Mouse (Mus musculus) embryonic facial prominence, embryonic 10.5 days (tissue): ENCODE data around the gene Sulf2. TPM values are rescaled to one million over a fixed set of nuclear protein-coding genes. Genes with fewer than 3 reads are reported as not detected.

Experiments
- DNase-seq: peaks from one replicate; pipeline ENCODE4 v3.0.0-alpha.2; 2017; ENCODE audit warnings: low spot score
- H3K27ac ChIP-seq: fragments of 300-500 bp; sonication (generic); replicated peaks from 2 replicates; pipeline ENCODE4 v1.5.1; 2016; ENCODE audit warnings: mild to moderate bottlenecking
- H3K27me3 ChIP-seq: fragments of 300-500 bp; sonication (generic); replicated peaks from 2 replicates; pipeline ENCODE4 v1.6.1; 2016; ENCODE audit warnings: low read depth, mild to moderate bottlenecking; ENCODE audit not compliant: poor library complexity, severe bottlenecking
- H3K36me3 ChIP-seq: fragments of 300-500 bp; sonication (generic); replicated peaks from 2 replicates; pipeline ENCODE4 v1.6.1; 2016; ENCODE audit warnings: mild to moderate bottlenecking, moderate library complexity
- H3K4me1 ChIP-seq: fragments of 300-500 bp; sonication (generic); 2 replicates; pipeline ENCODE4 v1.6.1; 2016
- H3K4me3 ChIP-seq: fragments of 300-500 bp; sonication (generic); 2 replicates; pipeline ENCODE4 v1.5.1; 2016; ENCODE audit warnings: mild to moderate bottlenecking, moderate library complexity
- H3K9me3 ChIP-seq: fragments of 300-500 bp; sonication (generic); 2 replicates; pipeline ENCODE4 v1.6.1; 2016; ENCODE audit warnings: mild to moderate bottlenecking
- WGBS: fragments of 180-500 bp; shearing (Covaris S2); methylation state at CpG from one replicate; pipeline ENCODE4 v1.1.7; 2016; 5-methylcytosine and 5-hydroxymethylcytosine counted together
- polyA plus RNA-seq: library from polyadenylated mRNA; unstranded; fragments of >200 nt; fragmentation: Nextera tagmentation; extraction: Ambion mirVana; gene quantifications from 2 replicates; pipeline ENCODE4 v1.2.1, GENCODE M21; 2016

The Sulf2 gene
- polyA plus RNA-seq, 1 experiment from 2014 or later: 131 TPM

DNA sequence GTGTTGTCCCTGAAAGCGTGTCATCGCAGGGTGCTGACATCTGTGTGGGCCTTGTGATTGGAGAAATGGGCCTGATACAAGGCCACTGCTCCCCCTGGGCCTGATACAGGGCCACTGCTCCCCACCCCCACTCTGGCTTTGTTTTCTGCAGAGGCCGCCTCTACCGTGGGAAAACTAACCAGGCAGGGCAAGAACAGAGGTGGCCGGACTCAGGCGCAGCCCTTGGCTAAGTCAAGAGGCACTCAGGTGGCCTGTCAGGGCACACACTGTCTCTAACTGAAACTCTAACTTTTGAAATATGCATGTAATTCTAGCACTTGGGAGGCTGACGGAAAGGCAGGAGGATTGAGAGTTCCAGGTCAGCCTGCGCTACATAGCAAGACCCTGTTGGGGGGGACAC, 10.4 kb downstream of the Sulf2 start:
- no peaks in the 10 kb centered on the region for H3K27me3 ChIP-seq
- H3K4me1 ChIP-seq: peaks cover 86% of the 10 kb centered on the region
- peak overlapping the region; percentile 63; the same call in 1 of the 2 replicates for H3K27ac ChIP-seq
- 78% methylated on average over 8 of the region's 8 CpGs for WGBS
- no peaks in the 10 kb centered on the region for H3K9me3 ChIP-seq
- peaks cover 57% of the 10 kb centered on the region for H3K36me3 ChIP-seq
- H3K4me3 ChIP-seq: no peak overlapping the region
- no peak for DNase-seq

GRCm38 (mm10) chr2:166143871-166144270, 11.6 kb downstream of the Sulf2 start:
- Histone ChIP-seq H3K36me3 (peaks cover 68% of the 10 kb centered on the region), H3K4me3 (no peak overlapping the region), H3K27me3 (no peaks in the 10 kb centered on the region), H3K9me3 (no peaks in the 10 kb centered on the region), H3K27ac (peak overlapping the region; percentile 57), H3K4me1 (peaks cover 75% of the 10 kb centered on the region)
- no peak for DNase-seq
- WGBS: 76% methylated on average over 5 of the region's 5 CpGs

- WGBS: 48% methylated on average over 19 of the region's 19 CpGs
- H3K36me3 ChIP-seq: peaks cover 81% of the 10 kb centered on the region
- peak overlapping the region; percentile 31 for H3K27ac ChIP-seq
- H3K4me1 ChIP-seq: peaks cover 74% of the 10 kb centered on the region
- H3K4me3 ChIP-seq: no peak overlapping the region
- H3K9me3 ChIP-seq: no peaks in the 10 kb centered on the region
- no peaks in the 10 kb centered on the region for H3K27me3 ChIP-seq
- peak; percentile 31 for DNase-seq
These were observed 12.8 kb downstream of the Sulf2 start for GRCm38 (mm10) chr2:166142561-166143112.

GRCm38 (mm10) chr2:166141910-166142309, 13.6 kb downstream of the Sulf2 start:
- Histone ChIP-seq H3K4me3 (no peak overlapping the region), H3K4me1 (peaks cover 74% of the 10 kb centered on the region)

GRCm38 (mm10) chr2:166141039-166141438, 14.4 kb downstream of the Sulf2 start:
- no peaks in the 10 kb centered on the region for H3K9me3 ChIP-seq

More at GRCm38 (mm10) chr2:166141910-166142309, 13.6 kb downstream of the Sulf2 start:
- peak overlapping the region; percentile 31 for H3K27ac ChIP-seq
- H3K9me3 ChIP-seq: no peaks in the 10 kb centered on the region
- no peaks in the 10 kb centered on the region for H3K27me3 ChIP-seq
- DNase-seq: no peak
- H3K36me3 ChIP-seq: peaks cover 80% of the 10 kb centered on the region
- 51% methylated on average over 1 of the region's 1 CpGs for WGBS

DNA sequence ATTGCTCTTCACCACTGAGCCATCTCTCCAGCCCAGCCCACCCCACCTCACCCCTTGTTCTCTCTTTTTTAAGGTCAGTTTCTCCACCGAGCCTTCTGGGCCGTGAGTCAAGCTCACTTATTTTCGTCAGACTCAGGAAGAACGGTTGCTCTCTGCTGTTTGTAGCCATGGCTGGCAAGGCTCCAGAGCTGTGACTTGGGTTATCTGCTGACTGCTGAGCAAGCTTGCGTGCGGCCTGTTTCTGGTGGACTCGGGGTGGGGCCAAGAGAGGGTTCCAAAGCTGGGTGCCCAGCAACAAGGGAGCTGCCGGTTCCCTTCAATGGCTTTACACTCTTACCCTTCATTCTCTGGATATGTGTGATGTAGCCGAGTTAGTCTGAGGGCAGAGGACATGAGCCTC, 15.0 kb downstream of the Sulf2 start:
- peaks cover 72% of the 10 kb centered on the region for H3K4me1 ChIP-seq
- 93% methylated on average over 9 of the region's 9 CpGs for WGBS
- H3K36me3 ChIP-seq: peaks cover 66% of the 10 kb centered on the region
- H3K9me3 ChIP-seq: no peaks in the 10 kb centered on the region
- H3K4me3 ChIP-seq: no peak overlapping the region
- no peak overlapping the region for H3K27ac ChIP-seq
- H3K27me3 ChIP-seq: no peaks in the 10 kb centered on the region
- no peak for DNase-seq

More at GRCm38 (mm10) chr2:166141039-166141438, 14.4 kb downstream of the Sulf2 start:
- H3K27me3 ChIP-seq: no peaks in the 10 kb centered on the region
- H3K27ac ChIP-seq: no peak overlapping the region
- H3K4me3 ChIP-seq: no peak overlapping the region
- H3K36me3 ChIP-seq: peaks cover 72% of the 10 kb centered on the region
- peaks cover 72% of the 10 kb centered on the region for H3K4me1 ChIP-seq
- WGBS: 93% methylated on average over 6 of the region's 6 CpGs
- no peak for DNase-seq

DNA sequence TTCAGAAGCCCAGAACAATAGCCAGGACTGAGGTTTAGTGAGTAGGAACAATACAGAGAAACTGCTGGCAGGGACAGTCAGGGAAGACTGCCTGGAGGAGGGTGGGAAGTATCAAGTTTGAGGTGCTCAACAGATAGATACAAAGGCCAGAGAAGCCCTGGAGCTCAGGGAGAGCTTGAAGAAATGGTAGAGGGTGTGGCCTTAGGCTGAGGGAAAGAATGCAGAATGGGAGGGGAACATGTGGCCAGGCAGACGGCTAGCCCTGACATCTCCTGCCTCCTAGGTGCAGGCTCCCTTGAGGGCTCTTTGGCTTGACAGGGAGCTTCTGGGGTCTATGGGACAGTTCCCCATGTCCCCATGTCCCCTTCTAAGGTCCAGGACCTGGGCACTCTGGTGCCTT, 17.2 kb downstream of the Sulf2 start:
- Histone ChIP-seq H3K4me1 (peaks cover 57% of the 10 kb centered on the region), H3K27me3 (no peaks in the 10 kb centered on the region), H3K27ac (peak overlapping the region; percentile 32; the same call in 1 of the 2 replicates), H3K9me3 (no peaks in the 10 kb centered on the region), H3K36me3 (peaks cover 66% of the 10 kb centered on the region), H3K4me3 (no peak overlapping the region)
- WGBS: 61% methylated on average over 1 of the region's 1 CpGs
- no peak for DNase-seq

DNA sequence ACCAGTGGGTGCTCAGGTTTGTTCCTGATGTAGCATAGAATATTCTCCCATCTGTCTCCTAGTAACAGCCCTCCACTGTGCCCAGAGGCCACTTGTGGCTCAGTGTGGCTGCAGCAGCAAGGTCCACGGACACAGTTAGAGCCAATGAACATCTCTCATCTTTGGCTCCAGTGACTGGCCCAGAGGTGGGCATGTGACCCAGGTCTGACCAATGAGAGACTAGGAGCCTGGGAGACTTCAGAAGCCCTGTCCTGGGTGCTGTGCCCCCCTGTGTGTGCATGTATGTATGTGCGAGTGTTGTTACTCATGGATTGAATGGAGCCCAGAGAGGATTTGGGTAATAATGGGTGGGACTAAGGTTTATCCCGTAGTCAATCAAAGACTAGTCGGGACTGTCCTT, 18.0 kb downstream of the Sulf2 start:
- 89% methylated on average over 4 of the region's 4 CpGs for WGBS
- no peaks in the 10 kb centered on the region for H3K9me3 ChIP-seq
- H3K36me3 ChIP-seq: peaks cover 71% of the 10 kb centered on the region
- no peaks in the 10 kb centered on the region for H3K27me3 ChIP-seq
- no peak for DNase-seq
- no peak overlapping the region for H3K27ac ChIP-seq
- H3K4me3 ChIP-seq: no peak overlapping the region
- H3K4me1 ChIP-seq: peaks cover 48% of the 10 kb centered on the region

DNA sequence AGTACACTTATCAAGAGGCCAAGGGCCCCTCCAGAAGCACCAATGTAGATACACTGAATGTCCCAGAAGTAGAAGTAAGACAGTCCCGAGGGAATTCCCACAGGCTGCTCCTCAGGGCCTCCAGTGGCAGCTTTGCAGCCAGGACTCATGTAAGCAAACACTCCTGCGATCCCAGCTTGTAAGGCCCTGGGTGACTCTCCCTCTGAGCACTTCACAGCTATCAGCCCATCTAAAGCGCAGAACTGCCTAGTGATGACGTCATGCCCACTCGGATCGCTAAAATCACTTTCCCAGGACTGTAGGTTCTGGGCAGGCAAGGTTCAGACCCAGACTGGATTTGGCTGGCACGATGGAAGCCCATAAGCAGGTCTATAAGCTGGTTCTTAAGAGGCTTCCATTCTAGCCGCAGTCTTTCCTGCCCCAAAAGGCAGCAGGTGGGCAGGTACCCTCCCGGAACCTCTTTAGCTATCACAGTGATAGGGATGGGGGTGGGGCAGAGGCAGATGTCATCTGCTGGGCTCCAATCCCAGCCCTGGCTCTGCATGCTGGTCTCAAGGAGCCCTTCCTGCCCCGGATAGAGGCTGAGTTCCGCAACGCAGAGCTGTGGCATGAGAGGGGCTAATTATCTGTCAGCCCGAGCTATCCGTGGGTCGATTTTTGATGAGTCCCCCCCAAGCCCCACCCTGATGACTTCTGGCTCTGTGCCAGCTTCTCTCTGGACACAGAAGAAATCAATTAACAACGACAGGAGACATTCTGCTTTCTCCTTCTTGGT, 19.6 kb downstream of the Sulf2 start:
- 54% methylated on average over 16 of the region's 16 CpGs for WGBS
- Histone ChIP-seq H3K4me3 (no peak overlapping the region), H3K27me3 (no peaks in the 10 kb centered on the region), H3K9me3 (no peaks in the 10 kb centered on the region), H3K4me1 (peaks cover 42% of the 10 kb centered on the region), H3K27ac (no peak overlapping the region), H3K36me3 (peaks cover 76% of the 10 kb centered on the region)
- DNase-seq: no peak

GRCm38 (mm10) chr2:166128756-166129155, 26.7 kb downstream of the Sulf2 start:
- H3K27ac ChIP-seq: no peak overlapping the region
- WGBS: 95% methylated on average over 4 of the region's 4 CpGs
- DNase-seq: no peak
- peaks cover 99% of the 10 kb centered on the region for H3K36me3 ChIP-seq
- no peak overlapping the region for H3K4me3 ChIP-seq
- H3K27me3 ChIP-seq: no peaks in the 10 kb centered on the region
- no peaks in the 10 kb centered on the region for H3K9me3 ChIP-seq
- H3K4me1 ChIP-seq: peaks cover 26% of the 10 kb centered on the region

DNA sequence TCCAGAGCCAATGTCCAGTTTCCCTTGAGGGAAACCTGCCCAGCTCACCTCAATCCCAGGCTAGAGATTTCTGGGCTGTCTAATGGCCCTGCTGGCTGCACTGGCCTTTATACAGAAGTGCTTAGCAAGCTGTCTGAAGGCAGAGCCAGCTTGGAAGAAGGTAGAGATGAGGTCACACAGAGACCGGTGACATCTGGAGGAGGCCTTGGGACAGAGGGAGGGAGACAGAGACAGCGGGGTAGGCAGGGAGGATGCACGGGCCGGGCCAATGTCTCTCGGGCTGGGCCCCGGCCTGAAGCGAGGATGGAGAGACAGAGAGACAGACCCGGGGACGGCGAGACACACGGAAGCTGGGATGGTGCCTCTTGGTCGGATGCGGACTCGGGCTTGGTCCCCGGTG, 27.4 kb downstream of the Sulf2 start:
- no peaks in the 10 kb centered on the region for H3K27me3 ChIP-seq
- peaks cover 99% of the 10 kb centered on the region for H3K36me3 ChIP-seq
- WGBS: 90% methylated on average over 15 of the region's 15 CpGs
- DNase-seq: no peak
- peaks cover 26% of the 10 kb centered on the region for H3K4me1 ChIP-seq
- no peak overlapping the region for H3K4me3 ChIP-seq
- 0 out of 2 replicates have a peak overlapping the region, but pooled peaks have one; percentile 3 for H3K27ac ChIP-seq
- H3K9me3 ChIP-seq: no peaks in the 10 kb centered on the region

DNA sequence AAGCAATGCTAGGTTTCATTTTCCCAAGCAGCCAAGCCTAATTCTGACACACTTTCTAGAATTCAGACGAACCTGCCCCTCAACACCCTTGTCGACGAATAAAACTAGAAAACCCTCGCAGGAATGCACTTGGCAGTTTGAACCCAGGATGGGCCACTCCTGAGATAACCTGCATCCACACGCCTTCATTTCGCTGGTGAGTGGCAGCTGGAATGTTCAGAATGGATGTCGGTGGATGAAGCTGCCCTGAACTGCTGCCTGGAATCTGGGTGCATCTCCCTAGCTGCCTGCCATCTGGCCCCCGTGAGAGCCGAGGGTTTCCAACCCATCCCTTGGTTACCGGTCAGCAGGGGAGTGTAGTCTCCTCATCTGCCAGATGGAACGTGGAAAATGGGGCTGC, 29.1 kb downstream of the Sulf2 start:
- no peaks in the 10 kb centered on the region for H3K9me3 ChIP-seq
- 85% methylated on average over 11 of the region's 11 CpGs for WGBS
- no peak overlapping the region for H3K27ac ChIP-seq

More for the DNA sequence above, 29.1 kb downstream of the Sulf2 start:
- no peaks in the 10 kb centered on the region for H3K27me3 ChIP-seq
- H3K36me3 ChIP-seq: peaks cover 99% of the 10 kb centered on the region
- DNase-seq: no peak
- peaks cover 29% of the 10 kb centered on the region for H3K4me1 ChIP-seq
- no peak overlapping the region for H3K4me3 ChIP-seq
